Mouse (Mus musculus): Measurements from ENCODE around the gene Gm3164. TPM values are rescaled to one million over a fixed set of nuclear protein-coding genes. Genes with fewer than 3 reads are reported as not detected.
"Not testable (repeated sequence)": the region's sequence is repeated elsewhere in the genome, so short reads cannot be mapped to it uniquely, and the experiment has no call there.

The Gm3164 gene
- polyA plus RNA-seq, 1 experiment, result not detected

GRCm38 (mm10) chr14:4409939-4410338 is 5.3 kb upstream of the Gm3164 start:
- H3K4me1 ChIP-seq (ENCODE audit: control insufficient read depth, insufficient read depth, low read length); H3K36me3 ChIP-seq (ENCODE audit: control insufficient read depth, insufficient read depth, low read length); DNase-seq; H3K27ac ChIP-seq (ENCODE audit: insufficient read depth, low read depth, low read length); H3K4me3 ChIP-seq (ENCODE audit: insufficient read depth, low read depth, low read length); H3K27me3 ChIP-seq (replicated peaks; ENCODE audit: control insufficient read depth, insufficient read depth, low read length): not testable (repeated sequence)
- WGBS, result 46% methylated on average over 1 of the region's 1 CpGs

DNA sequence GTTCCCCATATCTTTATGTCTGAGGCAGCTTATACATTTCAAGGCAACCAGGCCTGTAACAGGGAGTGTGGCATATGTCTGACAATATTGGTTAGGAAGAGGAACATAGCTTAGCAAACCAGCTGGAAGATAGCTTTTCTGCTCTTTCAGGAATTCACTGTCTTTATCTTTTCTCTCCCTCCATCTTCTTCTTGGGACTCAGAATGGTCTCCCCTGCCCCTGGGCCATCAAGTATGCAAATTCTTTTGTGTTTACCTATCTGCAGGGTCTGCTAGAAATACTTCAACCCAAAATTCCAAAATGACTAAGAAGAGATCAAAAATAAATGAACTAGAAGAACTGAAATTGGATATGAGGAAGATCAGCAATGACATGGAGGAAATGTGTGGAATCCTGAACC is 15.4 kb downstream of the Gm3164 start, which contains the start of gene Gm3173:
Gene Gm3173, plus strand, starts transcription at position 301 of the 400 bp plus-strand sequence.
- H3K4me3 ChIP-seq (ENCODE audit: insufficient read depth, low read depth, low read length); DNase-seq; H3K36me3 ChIP-seq (ENCODE audit: control insufficient read depth, insufficient read depth, low read length); H3K27me3 ChIP-seq (replicated peaks; ENCODE audit: control insufficient read depth, insufficient read depth, low read length); H3K27ac ChIP-seq (ENCODE audit: insufficient read depth, low read depth, low read length); H3K4me1 ChIP-seq (ENCODE audit: control insufficient read depth, insufficient read depth, low read length): not testable (repeated sequence)

DNA sequence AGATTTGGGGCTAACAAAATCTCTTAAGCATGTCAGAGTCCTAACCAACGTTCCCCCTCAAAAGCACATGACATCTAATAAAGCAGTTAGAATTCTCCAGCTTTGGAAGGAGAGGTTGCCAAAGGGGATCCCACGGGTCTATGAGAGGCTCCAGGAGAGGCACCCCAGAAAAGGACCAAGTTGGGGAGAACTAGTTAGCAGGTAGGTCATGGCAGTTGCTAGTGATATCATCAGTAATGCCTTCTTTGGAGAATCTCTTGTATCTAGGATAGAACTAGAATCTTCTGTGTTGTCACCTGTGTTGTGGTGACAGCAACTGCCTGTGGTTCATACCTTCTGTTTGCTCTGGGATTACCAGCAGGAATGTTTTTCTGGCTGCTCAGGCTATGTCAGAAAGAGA is 66.2 kb downstream of the Gm3164 start, which contains the start of gene Gm3182:
Gene Gm3182, plus strand, starts transcription at position 301 of the 400 bp plus-strand sequence.
- not testable (repeated sequence) for H3K27ac ChIP-seq (ENCODE audit: insufficient read depth, low read depth, low read length); H3K4me1 ChIP-seq (ENCODE audit: control insufficient read depth, insufficient read depth, low read length); H3K4me3 ChIP-seq (ENCODE audit: insufficient read depth, low read depth, low read length); H3K36me3 ChIP-seq (ENCODE audit: control insufficient read depth, insufficient read depth, low read length); H3K27me3 ChIP-seq (replicated peaks; ENCODE audit: control insufficient read depth, insufficient read depth, low read length); DNase-seq
- WGBS, result 80% methylated on average over 1 of the region's 2 CpGs

Other genes with a start within 250 kb of the Gm3164 start
- 0.04 TPM in 1 of 2 replicates, not detected in the other for gene Gm2974, start 232.9 kb upstream of the Gm3164 start, polyA plus RNA-seq (2012; rRNA removed)
- gene Gm3138, start 165.8 kb upstream of the Gm3164 start, polyA plus RNA-seq (2012; rRNA removed), result not detected in 2 replicates
- not detected in 2 replicates for gene Gm3149, start 98.2 kb upstream of the Gm3164 start, polyA plus RNA-seq (2012; rRNA removed)
- 0.05 TPM in 1 of 2 replicates, not detected in the other for gene 2610042L04Rik, start 80.7 kb upstream of the Gm3164 start, polyA plus RNA-seq (2012; rRNA removed)
- gene Gm3159, start 17.9 kb upstream of the Gm3164 start, polyA plus RNA-seq (2012; rRNA removed), result not detected in 2 replicates
- not detected in 2 replicates for gene Gm3173, start 15.5 kb downstream of the Gm3164 start, polyA plus RNA-seq (2012; rRNA removed)
- not detected in 2 replicates for gene Gm3182, start 66.3 kb downstream of the Gm3164 start, polyA plus RNA-seq (2012; rRNA removed)
- not detected in 2 replicates for gene Gm3047, start 140.0 kb downstream of the Gm3164 start, polyA plus RNA-seq (2012; rRNA removed)
- not detected in 2 replicates for gene Gm8159, start 216.9 kb downstream of the Gm3164 start, polyA plus RNA-seq (2012; rRNA removed)
- not detected in 2 replicates for gene Gm3239, start 248.7 kb downstream of the Gm3164 start, polyA plus RNA-seq (2012; rRNA removed)

Data from kidney, adult 2 months (tissue).